Mouse (Mus musculus): ENCODE measurements around the gene Vmn1r77. TPM values are rescaled to one million over a fixed set of nuclear protein-coding genes. Genes with fewer than 3 reads are reported as not detected.
"Not testable (repeated sequence)": the region's sequence is repeated elsewhere in the genome, so short reads cannot be mapped to it uniquely, and the experiment has no call there.

Vmn1r77 gene
- polyA plus RNA-seq (2012; rRNA removed), result not detected in 2 replicates

DNA sequence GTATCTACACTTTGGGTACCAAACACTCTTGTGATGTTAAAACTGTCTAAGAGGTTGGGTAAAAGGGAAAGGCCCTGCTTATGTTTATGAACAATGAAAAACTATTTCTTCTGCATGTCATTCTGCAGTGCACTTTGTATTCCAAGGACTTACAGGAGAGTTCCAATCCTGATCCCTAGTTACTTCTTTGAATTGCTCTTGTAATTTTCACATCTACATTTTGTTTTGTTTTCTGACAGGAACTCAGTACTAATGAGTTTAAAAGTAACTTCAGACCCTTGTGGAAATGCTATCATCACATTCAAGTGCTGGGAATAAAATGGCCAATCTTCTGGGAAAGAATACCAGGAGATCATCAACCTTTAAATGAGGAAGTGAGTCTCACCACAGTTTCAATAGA is at the start of gene Vmn1r77:
Gene Vmn1r77, plus strand, starts transcription at position 301 of the 400 bp plus-strand sequence.
- H3K27ac ChIP-seq (ENCODE audit: insufficient read depth, low read depth, low read length); H3K4me3 ChIP-seq (ENCODE audit: low read depth, low read length); H3K27me3 ChIP-seq (ENCODE audit: control insufficient read depth, insufficient read depth, low read length); H3K4me1 ChIP-seq (ENCODE audit: control insufficient read depth, insufficient read depth, insufficient read length, low read length); H3K36me3 ChIP-seq (ENCODE audit: control insufficient read depth, insufficient read depth, low read length): not testable (repeated sequence)

DNA sequence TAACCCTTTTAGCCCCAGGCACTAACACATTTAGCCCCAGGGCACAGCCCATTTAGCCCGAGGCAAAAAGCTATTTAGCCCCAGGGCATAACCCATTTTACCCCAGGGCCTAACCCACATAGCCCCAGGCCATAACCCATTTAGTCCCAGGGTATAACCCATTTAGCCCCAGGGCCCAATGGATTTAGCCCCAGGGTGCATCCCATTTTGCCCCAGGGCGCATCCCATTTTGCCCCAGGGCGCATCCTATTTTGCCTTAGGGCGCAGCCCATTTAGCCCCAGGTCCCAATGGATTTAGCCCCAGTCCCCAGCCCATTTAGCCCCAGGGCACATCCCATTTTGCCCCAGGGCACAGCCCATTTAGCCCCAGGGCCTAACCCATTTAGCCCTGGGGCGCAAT is 25.1 kb upstream of the Vmn1r77 start:
- not testable (repeated sequence) for H3K27me3 ChIP-seq (ENCODE audit: control insufficient read depth, insufficient read depth, low read length); H3K4me1 ChIP-seq (ENCODE audit: control insufficient read depth, insufficient read depth, insufficient read length, low read length); H3K36me3 ChIP-seq (ENCODE audit: control insufficient read depth, insufficient read depth, low read length); H3K4me3 ChIP-seq (ENCODE audit: low read depth, low read length); H3K27ac ChIP-seq (ENCODE audit: insufficient read depth, low read depth, low read length)
- WGBS, result 94% methylated on average over 5 of the region's 5 CpGs

DNA sequence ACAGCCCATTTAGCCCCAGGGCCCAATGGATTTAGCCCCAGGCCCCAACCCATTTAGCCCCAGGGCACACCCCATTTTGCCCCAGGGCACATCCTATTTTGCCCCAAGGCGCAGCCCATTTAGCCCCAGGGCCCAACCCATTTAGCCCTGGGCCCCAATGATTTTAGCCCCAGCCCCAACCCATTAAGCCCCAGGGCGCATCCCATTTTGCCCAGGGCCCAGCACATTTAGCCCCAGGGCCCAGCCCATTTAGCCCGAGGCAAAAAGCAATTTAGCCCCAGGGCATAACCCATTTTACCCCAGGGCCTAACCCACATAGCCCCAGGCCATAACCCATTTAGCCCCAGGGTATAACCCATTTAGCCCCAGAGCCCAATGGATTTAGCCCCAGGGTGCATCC is 24.2 kb upstream of the Vmn1r77 start:
- not testable (repeated sequence) for H3K36me3 ChIP-seq (ENCODE audit: control insufficient read depth, insufficient read depth, low read length); H3K4me3 ChIP-seq (ENCODE audit: low read depth, low read length); H3K27me3 ChIP-seq (ENCODE audit: control insufficient read depth, insufficient read depth, low read length); H3K4me1 ChIP-seq (ENCODE audit: control insufficient read depth, insufficient read depth, insufficient read length, low read length); H3K27ac ChIP-seq (ENCODE audit: insufficient read depth, low read depth, low read length)
- 89% methylated on average over 3 of the region's 3 CpGs for WGBS

DNA sequence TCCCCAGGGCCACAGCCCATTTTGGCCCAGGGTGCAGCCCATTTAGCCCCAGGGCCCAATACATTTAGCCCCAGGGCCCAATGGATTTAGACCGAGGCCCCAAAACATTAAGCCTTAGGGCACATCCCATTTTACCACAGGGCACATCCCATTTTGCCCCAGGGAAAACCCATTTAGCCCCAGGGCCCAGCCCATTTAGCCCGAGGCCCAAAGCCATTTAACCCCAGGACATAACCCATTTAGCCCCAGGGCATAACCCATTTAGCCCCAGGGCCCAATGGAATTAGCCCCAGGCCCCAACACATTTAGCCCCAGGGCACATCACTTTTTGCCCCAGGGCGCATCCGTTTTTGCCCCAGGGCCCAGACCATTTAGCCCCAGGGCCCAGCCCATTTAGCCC is 23.4 kb upstream of the Vmn1r77 start:
- H3K4me1 ChIP-seq (ENCODE audit: control insufficient read depth, insufficient read depth, insufficient read length, low read length), result no peaks in the 10 kb centered on the region
- H3K36me3 ChIP-seq (ENCODE audit: control insufficient read depth, insufficient read depth, low read length), result no peaks in the 10 kb centered on the region
- H3K27ac ChIP-seq (ENCODE audit: insufficient read depth, low read depth, low read length), result no peak overlapping the region
- no peak for TF ChIP-seq POLR2A (IDR thresholded peaks at IDR 0.05; ENCODE audit: low read depth, low read length)
- TF ChIP-seq CTCF (IDR thresholded peaks at IDR 0.05; ENCODE audit: extremely low read depth, insufficient read length, insufficient replicate concordance, low read depth, low read length), result no peak
- 80% methylated on average over 4 of the region's 4 CpGs for WGBS
- H3K27me3 ChIP-seq (ENCODE audit: control insufficient read depth, insufficient read depth, low read length), result no peaks in the 10 kb centered on the region
- no peak overlapping the region for H3K4me3 ChIP-seq (ENCODE audit: low read depth, low read length)

DNA sequence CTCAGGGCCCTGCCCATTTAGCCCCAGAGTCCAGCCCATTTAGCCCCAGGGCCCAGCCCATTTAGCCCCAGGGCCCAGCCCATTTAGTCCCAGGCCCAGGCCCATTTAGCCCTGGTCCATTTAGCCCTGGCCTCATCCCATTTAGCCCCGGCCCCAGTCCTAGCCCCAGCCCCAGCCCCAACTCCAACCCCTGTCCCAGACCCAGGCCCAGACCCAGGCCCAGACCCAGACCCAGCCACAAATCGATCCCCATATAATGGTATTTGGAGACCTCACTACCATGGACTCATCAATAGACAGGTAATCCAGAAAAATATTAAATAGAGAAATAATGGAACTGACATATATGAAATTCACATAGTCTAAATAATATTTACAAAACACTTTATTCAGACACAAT is 18.7 kb upstream of the Vmn1r77 start:
- not testable (repeated sequence) for H3K36me3 ChIP-seq (ENCODE audit: control insufficient read depth, insufficient read depth, low read length); H3K27me3 ChIP-seq (ENCODE audit: control insufficient read depth, insufficient read depth, low read length); H3K4me3 ChIP-seq (ENCODE audit: low read depth, low read length); H3K4me1 ChIP-seq (ENCODE audit: control insufficient read depth, insufficient read depth, insufficient read length, low read length); H3K27ac ChIP-seq (ENCODE audit: insufficient read depth, low read depth, low read length)
- WGBS, result 78% methylated on average over 2 of the region's 2 CpGs

DNA sequence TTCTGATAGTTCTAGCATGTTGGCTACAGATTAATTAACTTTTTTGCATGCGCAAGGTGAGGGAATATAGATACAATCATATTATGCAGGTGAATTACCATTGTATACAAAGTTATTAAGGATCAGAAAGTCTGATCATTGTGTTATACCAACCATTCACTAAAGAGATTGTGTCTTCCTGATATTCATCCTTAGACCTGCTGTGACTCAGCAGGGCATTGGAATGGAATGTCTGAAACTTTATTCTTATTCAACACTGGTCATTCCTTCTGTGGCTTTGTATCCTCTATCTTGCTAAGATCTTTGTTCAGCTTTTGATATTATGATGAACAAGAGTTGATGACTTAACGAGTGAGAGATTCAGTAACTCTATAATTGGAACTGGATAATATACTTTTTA is 4.1 kb downstream of the Vmn1r77 start:
- H3K4me3 ChIP-seq (ENCODE audit: low read depth, low read length), result no peak overlapping the region
- no peak overlapping the region for H3K27ac ChIP-seq (ENCODE audit: insufficient read depth, low read depth, low read length)
- TF ChIP-seq POLR2A (IDR thresholded peaks at IDR 0.05; ENCODE audit: low read depth, low read length), result no peak
- TF ChIP-seq CTCF (IDR thresholded peaks at IDR 0.05; ENCODE audit: extremely low read depth, insufficient read length, insufficient replicate concordance, low read depth, low read length), result no peak
- no peaks in the 10 kb centered on the region for H3K36me3 ChIP-seq (ENCODE audit: control insufficient read depth, insufficient read depth, low read length)
- no peaks in the 10 kb centered on the region for H3K4me1 ChIP-seq (ENCODE audit: control insufficient read depth, insufficient read depth, insufficient read length, low read length)
- no peaks in the 10 kb centered on the region for H3K27me3 ChIP-seq (ENCODE audit: control insufficient read depth, insufficient read depth, low read length)
- 66% methylated on average over 2 of the region's 2 CpGs for WGBS

Other genes with a start within 250 kb of the Vmn1r77 start
- gene Vmn1r74, start 202.8 kb upstream of the Vmn1r77 start, polyA plus RNA-seq (2012; rRNA removed), result not detected in 2 replicates
- gene Vmn1r75, start 162.1 kb upstream of the Vmn1r77 start, polyA plus RNA-seq (2012; rRNA removed), result not detected in 2 replicates
- not detected in 2 replicates for gene Vmn1r76, start 98.5 kb upstream of the Vmn1r77 start, polyA plus RNA-seq (2012; rRNA removed)
- not detected in 2 replicates for gene Vmn1r78, start 113.5 kb downstream of the Vmn1r77 start, polyA plus RNA-seq (2012; rRNA removed)
- not detected in 2 replicates for gene Vmn1r79, start 134.5 kb downstream of the Vmn1r77 start, polyA plus RNA-seq (2012; rRNA removed)
- not detected in 2 replicates for gene Vmn1r80, start 152.5 kb downstream of the Vmn1r77 start, polyA plus RNA-seq (2012; rRNA removed)
- not detected in 2 replicates for gene Vmn1r81, start 231.5 kb downstream of the Vmn1r77 start, polyA plus RNA-seq (2012; rRNA removed)